In the genomic region with DNA sequence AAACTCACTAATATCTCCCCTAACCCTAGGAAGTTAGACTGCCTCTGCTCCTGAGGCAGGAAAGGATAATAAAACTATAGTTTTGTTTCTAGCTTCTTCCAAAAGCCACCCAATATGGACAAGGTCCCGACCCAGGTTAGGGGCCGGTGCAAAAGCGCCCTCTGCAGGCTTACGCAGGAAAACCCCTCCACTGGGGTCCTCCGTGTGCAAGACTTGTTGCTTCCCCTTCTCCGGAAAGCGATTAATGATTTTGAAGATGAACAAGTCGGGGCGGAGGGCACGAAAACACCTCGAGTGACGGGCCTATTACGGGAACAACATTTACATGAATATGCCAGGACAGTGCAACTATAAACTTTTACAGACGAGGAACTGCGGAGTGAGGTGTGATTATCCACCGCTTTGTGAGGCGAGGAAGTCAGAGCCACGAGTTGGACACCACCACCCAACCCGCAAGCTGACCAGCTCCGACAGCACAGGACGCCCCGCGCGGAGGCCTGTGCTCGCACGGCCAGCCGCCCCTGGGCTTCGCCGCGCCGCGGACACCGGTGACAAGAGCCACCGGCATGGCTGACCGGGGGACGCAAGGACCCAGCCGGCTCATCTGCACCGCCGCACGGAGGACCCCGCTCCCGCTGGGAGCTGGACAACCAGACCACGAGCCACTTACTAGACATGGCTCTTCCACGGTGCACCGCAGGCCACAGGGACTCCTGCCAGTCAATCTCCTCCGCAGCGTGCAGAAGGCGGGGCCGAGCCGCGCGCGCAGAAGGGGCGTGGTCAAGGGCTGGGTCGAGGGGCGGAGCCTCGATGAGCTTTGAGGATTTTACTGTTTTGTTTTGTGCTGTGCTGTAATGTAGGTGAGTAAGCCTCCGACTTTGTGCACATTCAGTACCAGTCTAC, we compare ENCODE assay signal across 8 mouse cellular contexts. TPM values are rescaled to one million over a fixed set of nuclear protein-coding genes. Genes with fewer than 3 reads are reported as not detected.
A peak's percentile ranks its signal among the peaks of the same experiment; 100 is the strongest.
DNase-seq lines count a peak whose midpoint lies in the region; ATAC-seq and TF ChIP-seq lines count a peak whose summit lies in the region.

A gene (minus strand): TSS at position 731 of the 903 bp plus-strand sequence.

- H3K9ac ChIP-seq in heart, embryonic 12.5 days, result peak within 1 kb of the TSS; percentile 85
- H3K9ac ChIP-seq in kidney, postnatal 0 days (ENCODE audit: low read depth, low read length), result peak within 1 kb of the TSS; percentile 79
- H3K9ac ChIP-seq in liver, embryonic 11.5 days (ENCODE audit: low read depth, low read length), result peak within 1 kb of the TSS; percentile 88
- H3K9ac ChIP-seq in stomach, embryonic 14.5 days (replicated peaks; ENCODE audit: low read depth, low read length), result peak within 1 kb of the TSS; percentile 88

- H3K36me3 ChIP-seq in C2C12 (ENCODE audit: control insufficient read depth, insufficient read depth), result peaks cover 23% of the 10 kb centered on the region
- peaks cover 45% of the 10 kb centered on the region for H3K36me3 ChIP-seq in erythroblast, embryonic 14.5 days (ENCODE audit: control insufficient read depth)
- H3K36me3 ChIP-seq in heart, embryonic 12.5 days, result peaks cover 28% of the 10 kb centered on the region
- H3K36me3 ChIP-seq in kidney, postnatal 0 days (ENCODE audit: insufficient read depth, low read length), result peaks cover 6% of the 10 kb centered on the region; the same call in 1 of the 2 replicates
- H3K36me3 ChIP-seq in liver, embryonic 11.5 days (ENCODE audit: control insufficient read depth, insufficient read depth, low read length), result peaks cover 7% of the 10 kb centered on the region; the same call in 1 of the 2 replicates
- peaks cover 11% of the 10 kb centered on the region for H3K36me3 ChIP-seq in stomach, embryonic 14.5 days (ENCODE audit: control insufficient read depth, insufficient read depth, low read length)

- peaks cover 27% of the 10 kb centered on the region for H3K4me1 ChIP-seq in erythroblast, embryonic 14.5 days (ENCODE audit: control insufficient read depth)
- peaks cover 5% of the 10 kb centered on the region for H3K4me1 ChIP-seq in heart, embryonic 12.5 days (replicated peaks)
- H3K4me1 ChIP-seq in kidney, postnatal 0 days (replicated peaks; ENCODE audit: insufficient read depth, low read length), result no peaks in the 10 kb centered on the region
- 0 out of 2 replicates have a peak, but pooled peaks cover 3% of the 10 kb centered on the region for H3K4me1 ChIP-seq in liver, embryonic 11.5 days (replicated peaks; ENCODE audit: control insufficient read depth, insufficient read depth, low read length)
- no peaks in the 10 kb centered on the region for H3K4me1 ChIP-seq in stomach, embryonic 14.5 days (ENCODE audit: control insufficient read depth, insufficient read depth, low read length)

- H3ac ChIP-seq in C2C12 (ENCODE audit: control insufficient read depth, insufficient read length, low read depth), result peak within 1 kb of the TSS; percentile 76

- peak; percentile 96 for DNase-seq in brain, embryonic 14.5 days (ENCODE audit: low read depth)
- DNase-seq in kidney, postnatal 0 days (ENCODE audit: low spot score), result peak; percentile 94
- peak; percentile 94 for DNase-seq in liver, embryonic 11.5 days (ENCODE audit: low spot score)
- DNase-seq in naive thymus-derived CD4-positive, alpha-beta T cell, adult 2 months (ENCODE audit: low read depth), result peak; percentile 96

- peak within 1 kb of the TSS; percentile 90 for H3K27ac ChIP-seq in heart, embryonic 12.5 days (ENCODE audit: poor library complexity, severe bottlenecking)
- peak within 1 kb of the TSS; percentile 94 for H3K27ac ChIP-seq in kidney, postnatal 0 days
- peak within 1 kb of the TSS; percentile 91 for H3K27ac ChIP-seq in liver, embryonic 11.5 days (ENCODE audit: low read depth, low read length)
- H3K27ac ChIP-seq in stomach, embryonic 14.5 days (ENCODE audit: low read length), result peak within 1 kb of the TSS; percentile 93

- H3K79me2 ChIP-seq in C2C12 (ENCODE audit: control insufficient read depth, insufficient read depth), result peaks cover 8% of the 10 kb centered on the region

- peak; percentile 69 for TF ChIP-seq CTCF in C2C12 (IDR thresholded peaks at IDR 0.05; ENCODE audit: control insufficient read depth, insufficient read depth, insufficient read length)
- TF ChIP-seq CTCF in brain, embryonic 14.5 days (IDR thresholded peaks at IDR 0.05; ENCODE audit: borderline replicate concordance, extremely low read depth, insufficient read depth, insufficient read length), result peak; percentile 80
- TF ChIP-seq CTCF in kidney, postnatal 0 days (IDR thresholded peaks at IDR 0.05; ENCODE audit: low read depth), result peak; percentile 79

- H3K9me3 ChIP-seq in erythroblast, embryonic 14.5 days (ENCODE audit: control insufficient read depth, low read length), result no peaks in the 10 kb centered on the region
- no peaks in the 10 kb centered on the region for H3K9me3 ChIP-seq in heart, embryonic 12.5 days (replicated peaks)
- no peaks in the 10 kb centered on the region for H3K9me3 ChIP-seq in kidney, postnatal 0 days (replicated peaks; ENCODE audit: low read length)
- H3K9me3 ChIP-seq in liver, embryonic 11.5 days (ENCODE audit: control insufficient read depth, low read length), result no peaks in the 10 kb centered on the region
- H3K9me3 ChIP-seq in stomach, embryonic 14.5 days (ENCODE audit: control insufficient read depth, low read depth, low read length), result no peaks in the 10 kb centered on the region

- H3K79me3 ChIP-seq in C2C12 (ENCODE audit: low read depth), result peaks cover 2% of the 10 kb centered on the region

- WGBS in heart, embryonic 12.5 days, result under 1% methylated on average over 58 of the region's 58 CpGs
- WGBS in kidney, postnatal 0 days, result 0% methylated on average over 58 of the region's 58 CpGs
- WGBS in liver, embryonic 11.5 days, result under 1% methylated on average over 57 of the region's 58 CpGs
- under 1% methylated on average over 58 of the region's 58 CpGs for WGBS in stomach, embryonic 14.5 days

- H3K4me3 ChIP-seq in C2C12 (ENCODE audit: insufficient read depth, poor library complexity, severe bottlenecking), result peak within 1 kb of the TSS; percentile 68
- H3K4me3 ChIP-seq in erythroblast, embryonic 14.5 days (replicated peaks), result peak within 1 kb of the TSS; percentile 86
- peak within 1 kb of the TSS; percentile 80 for H3K4me3 ChIP-seq in heart, embryonic 12.5 days
- H3K4me3 ChIP-seq in kidney, postnatal 0 days (replicated peaks; ENCODE audit: low read depth, low read length), result peak within 1 kb of the TSS; percentile 76
- peak within 1 kb of the TSS; percentile 92 for H3K4me3 ChIP-seq in liver, embryonic 11.5 days (ENCODE audit: low read depth, low read length)
- H3K4me3 ChIP-seq in stomach, embryonic 14.5 days (ENCODE audit: low read depth, low read length), result peak within 1 kb of the TSS; percentile 80

- peak; percentile 60; the same call in 1 of the 2 replicates for TF ChIP-seq POLR2A in brain, embryonic 14.5 days (IDR thresholded peaks at IDR 0.05; ENCODE audit: borderline replicate concordance, extremely low read depth, insufficient read depth, insufficient read length, poor library complexity, severe bottlenecking)

- no peaks in the 10 kb centered on the region for H3K27me3 ChIP-seq in C2C12 (ENCODE audit: control insufficient read depth, insufficient read depth, insufficient read length)
- H3K27me3 ChIP-seq in erythroblast, embryonic 14.5 days (ENCODE audit: control insufficient read depth), result no peaks in the 10 kb centered on the region
- no peaks in the 10 kb centered on the region for H3K27me3 ChIP-seq in heart, embryonic 12.5 days (replicated peaks)
- H3K27me3 ChIP-seq in kidney, postnatal 0 days (ENCODE audit: insufficient read depth, low read length), result no peaks in the 10 kb centered on the region
- no peaks in the 10 kb centered on the region for H3K27me3 ChIP-seq in liver, embryonic 11.5 days (replicated peaks; ENCODE audit: control insufficient read depth, insufficient read depth, low read length)
- H3K27me3 ChIP-seq in stomach, embryonic 14.5 days (ENCODE audit: control insufficient read depth, insufficient read depth, low read length), result no peaks in the 10 kb centered on the region

- ATAC-seq in heart, embryonic 12.5 days (ENCODE audit: insufficient number of reproducible peaks, low FRiP score), result peak; percentile 98
- ATAC-seq in kidney, postnatal 0 days (replicated peaks; ENCODE audit: low FRiP score, low read depth), result peak; percentile 96
- ATAC-seq in liver, embryonic 11.5 days (replicated peaks; ENCODE audit: low FRiP score), result peak; percentile 96
- ATAC-seq in stomach, embryonic 14.5 days (ENCODE audit: insufficient number of reproducible peaks, insufficient read depth, low FRiP score, low read depth), result peak; percentile 96

- H3K4me2 ChIP-seq in heart, embryonic 12.5 days, result peak within 1 kb of the TSS; percentile 71
- peak within 1 kb of the TSS; percentile 84 for H3K4me2 ChIP-seq in kidney, postnatal 0 days (ENCODE audit: low read length)
- peak within 1 kb of the TSS; percentile 84 for H3K4me2 ChIP-seq in liver, embryonic 11.5 days
- H3K4me2 ChIP-seq in stomach, embryonic 14.5 days (replicated peaks; ENCODE audit: low read depth, low read length), result peak within 1 kb of the TSS; percentile 62

TF ChIP-seq in C2C12, 6 proteins besides CTCF, POLR2A, EP300 and RAD21:
- TF ChIP-seq CEBPB (IDR thresholded peaks at IDR 0.05; ENCODE audit: low read depth), result no peak
- no peak for TF ChIP-seq MYOG (IDR thresholded peaks at IDR 0.05; ENCODE audit: control insufficient read depth, extremely low read depth, insufficient read length)
- no peak for TF ChIP-seq USF1 (IDR thresholded peaks at IDR 0.05; ENCODE audit: low read depth)
- no peak for TF ChIP-seq FOSL1 (IDR thresholded peaks at IDR 0.05; ENCODE audit: insufficient read depth, low read length, poor library complexity, severe bottlenecking)
- peak; percentile 45 for TF ChIP-seq MAX (IDR thresholded peaks at IDR 0.05)
- TF ChIP-seq MYOD1 (IDR thresholded peaks at IDR 0.05; ENCODE audit: control insufficient read depth, insufficient read length, low read depth), result no peak

RNA-seq across cellular contexts. Expression of the gene that starts here (rescaled TPM):
- polyA plus RNA-seq in C2C12 (2012; fragmentation: generic; extraction: Trizol), result 24.1 TPM
- 20.9 and 23.8 TPM in 2 replicates for polyA plus RNA-seq in brain, embryonic 14.5 days (2012; rRNA removed)
- 0.10 and 0.23 TPM in 2 replicates for polyA plus RNA-seq in erythroblast, embryonic 14.5 days (2012)
- 39.7 and 40.8 TPM in 2 replicates for polyA plus RNA-seq in heart, embryonic 12.5 days (2016; fragmentation: Nextera tagmentation; extraction: Ambion mirVana)
- polyA plus RNA-seq in kidney, postnatal 0 days (2015; fragmentation: Nextera tagmentation; extraction: Ambion mirVana), result 124 and 126 TPM in 2 replicates
- polyA plus RNA-seq in liver, embryonic 11.5 days (2014; fragmentation: Nextera tagmentation; extraction: Ambion mirVana), result 65.9 and 72.1 TPM in 2 replicates
- 84.7 and 88.0 TPM in 2 replicates for polyA plus RNA-seq in stomach, embryonic 14.5 days (2014; fragmentation: Nextera tagmentation; extraction: Ambion mirVana)

Comparison
In these comparisons a context has a peak if more than half of its experiments do, and no peak if none do; other contexts are left out.
1. Peak in every context shown above with its lines: DNase-seq, ATAC-seq, H3K4me3 ChIP-seq and H3K27ac ChIP-seq.
2. RNA of the gene that starts here (polyA plus RNA-seq): 124 to 126 TPM in kidney, postnatal 0 days, 84.7 to 88.0 TPM in stomach, embryonic 14.5 days, 65.9 to 72.1 TPM in liver, embryonic 11.5 days, 39.7 to 40.8 TPM in heart, embryonic 12.5 days, 24.1 TPM in C2C12 (single experiment) and 20.9 to 23.8 TPM in brain, embryonic 14.5 days; 0.10 to 0.23 TPM in erythroblast, embryonic 14.5 days; every median in the first group is over 10 times any median in the second.